Mouse (Mus musculus) neural tube, embryonic 12.5 days (tissue): Measurements from ENCODE around the gene Bcap31. TPM values are rescaled to one million over a fixed set of nuclear protein-coding genes. Genes with fewer than 3 reads are reported as not detected.

ENCODE experiments used
- ATAC-seq: fragments of 200-750 bp; cut with Nextera tagmentation; 2 replicates; pipeline ENCODE4 v1.8.0; 2017; ENCODE audit warnings: low read depth, mild to moderate bottlenecking, moderate TSS enrichment, moderate library complexity; ENCODE audit not compliant: low FRiP score
- H3K27ac ChIP-seq: fragments of 300-500 bp; sonication (generic); 2 replicates; pipeline ENCODE4 v1.5.1; 2016
- H3K27me3 ChIP-seq: fragments of 300-500 bp; sonication (generic); replicated peaks from 2 replicates; pipeline ENCODE4 v1.6.1; 2016; ENCODE audit warnings: mild to moderate bottlenecking
- H3K36me3 ChIP-seq: fragments of 300-500 bp; sonication (generic); 2 replicates; pipeline ENCODE4 v1.6.1; 2016; ENCODE audit warnings: mild to moderate bottlenecking
- H3K4me1 ChIP-seq: fragments of 300-500 bp; sonication (generic); 2 replicates; pipeline ENCODE4 v1.6.1; 2016
- H3K4me2 ChIP-seq: fragments of 300-500 bp; sonication (generic); replicated peaks from 2 replicates; pipeline ENCODE4 v1.6.1; 2016; ENCODE audit warnings: mild to moderate bottlenecking
- H3K4me3 ChIP-seq: fragments of 300-500 bp; sonication (generic); 2 replicates; pipeline ENCODE4 v1.5.1; 2016
- H3K9ac ChIP-seq: fragments of 300-500 bp; sonication (generic); 2 replicates; pipeline ENCODE4 v1.6.1; 2016; ENCODE audit warnings: mild to moderate bottlenecking
- H3K9me3 ChIP-seq: fragments of 300-500 bp; sonication (generic); 2 replicates; pipeline ENCODE4 v1.6.1; 2016; ENCODE audit warnings: mild to moderate bottlenecking
- WGBS: fragments of 180-500 bp; shearing (Covaris S2); methylation state at CpG from one replicate; pipeline ENCODE4 v1.1.7; 2016; 5-methylcytosine and 5-hydroxymethylcytosine counted together
- polyA plus RNA-seq: library from polyadenylated mRNA; unstranded; fragments of >200 nt; fragmentation: Nextera tagmentation; extraction: Ambion mirVana; gene quantifications from 2 replicates; pipeline ENCODE4 v1.2.1, GENCODE M21; 2016

Bcap31 gene
- polyA plus RNA-seq, 1 experiment from 2014 or later: 129 TPM

- Histone ChIP-seq H3K4me1 (peaks cover 20% of the 10 kb centered on the region), H3K4me3 (peak overlapping the region; percentile 57), H3K9me3 (no peaks in the 10 kb centered on the region), H3K36me3 (no peaks in the 10 kb centered on the region; the same call in none of the 2 replicates), H3K27ac (no peak overlapping the region), H3K9ac (peak overlapping the region; percentile 80), H3K4me2 (peak overlapping the region; percentile 67), H3K27me3 (no peaks in the 10 kb centered on the region)
- WGBS: 29% methylated on average over 20 of the region's 20 CpGs
- ATAC-seq: peak; percentile 39
Observed at GRCm38 (mm10) chrX:73673968-73674661, 41.9 kb downstream of the Bcap31 start.

- 15% methylated on average over 41 of the region's 42 CpGs for WGBS
- peak; percentile 13; the same call in 1 of the 2 replicates for ATAC-seq
Observed at GRCm38 (mm10) chrX:73673619-73673967, 42.4 kb downstream of the Bcap31 start.

DNA sequence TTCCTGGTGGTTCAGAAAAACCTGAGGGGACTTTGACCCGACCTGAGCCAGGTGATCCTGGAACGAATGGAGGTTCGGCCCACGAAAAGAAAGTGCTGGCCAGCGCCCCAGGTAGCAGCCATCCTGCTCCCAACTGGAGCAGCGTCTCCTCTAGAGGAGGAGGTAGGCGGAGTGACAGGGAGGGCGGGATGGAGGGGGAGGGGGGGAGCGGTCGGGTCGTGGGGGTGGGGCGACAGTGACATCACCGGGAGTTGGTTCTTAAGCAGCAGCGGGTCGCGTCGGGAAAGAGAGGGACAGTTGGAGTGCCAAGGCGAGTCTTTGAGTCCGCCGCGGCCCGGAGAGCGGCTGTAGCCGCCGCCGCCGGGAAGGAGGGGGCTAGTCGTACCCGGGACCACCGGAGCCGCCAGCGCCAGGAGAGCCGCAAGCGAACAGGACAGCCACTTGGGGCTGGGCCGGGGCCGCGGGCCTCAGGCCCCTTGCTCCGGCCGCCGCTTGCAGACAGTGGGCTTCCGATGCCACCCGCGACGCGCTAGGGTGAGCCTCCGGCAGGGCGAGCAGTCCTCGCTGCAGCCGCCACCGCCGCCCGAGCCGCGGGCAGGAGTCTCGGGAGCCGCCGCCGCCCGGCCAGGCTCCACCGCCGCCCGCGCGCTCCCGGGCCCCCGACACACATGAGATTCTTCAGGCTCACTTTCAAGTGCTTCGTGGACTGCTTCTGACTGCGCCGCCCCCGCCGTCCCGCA lies 42.9 kb downstream of the Bcap31 start, which contains the start of gene Slc6a8:
Gene Slc6a8 (plus strand): TSS at position 272 of the 740 bp plus-strand sequence.
- Histone ChIP-seq H3K4me1 (peaks cover 20% of the 10 kb centered on the region), H3K9me3 (no peaks in the 10 kb centered on the region), H3K27ac (no peak within 1 kb of the TSS), H3K4me3 (peak within 1 kb of the TSS; percentile 57), H3K4me2 (peak within 1 kb of the TSS; percentile 67), H3K36me3 (no peaks in the 10 kb centered on the region; the same call in 1 of the 2 replicates), H3K9ac (peak within 1 kb of the TSS; percentile 80), H3K27me3 (no peaks in the 10 kb centered on the region)
- peak; percentile 61 for ATAC-seq
- WGBS: 17% methylated on average over 53 of the region's 72 CpGs

More at GRCm38 (mm10) chrX:73673619-73673967, 42.4 kb downstream of the Bcap31 start:
- Histone ChIP-seq H3K4me2 (peak overlapping the region; percentile 67), H3K27me3 (no peaks in the 10 kb centered on the region), H3K27ac (no peak overlapping the region), H3K36me3 (no peaks in the 10 kb centered on the region; the same call in none of the 2 replicates), H3K9me3 (no peaks in the 10 kb centered on the region), H3K4me1 (peaks cover 20% of the 10 kb centered on the region), H3K9ac (peak overlapping the region; percentile 80), H3K4me3 (peak overlapping the region; percentile 57)

GRCm38 (mm10) chrX:73672031-73672431 lies 43.9 kb downstream of the Bcap31 start:
- 55% methylated on average over 4 of the region's 4 CpGs for WGBS
- peak; percentile 54 for ATAC-seq
- Histone ChIP-seq H3K27ac (no peak overlapping the region), H3K9ac (no peak overlapping the region), H3K36me3 (no peaks in the 10 kb centered on the region; the same call in 1 of the 2 replicates), H3K27me3 (no peaks in the 10 kb centered on the region), H3K4me3 (no peak overlapping the region), H3K4me2 (peak overlapping the region; percentile 67; the same call in 1 of the 2 replicates), H3K4me1 (peaks cover 20% of the 10 kb centered on the region), H3K9me3 (no peaks in the 10 kb centered on the region)

DNA sequence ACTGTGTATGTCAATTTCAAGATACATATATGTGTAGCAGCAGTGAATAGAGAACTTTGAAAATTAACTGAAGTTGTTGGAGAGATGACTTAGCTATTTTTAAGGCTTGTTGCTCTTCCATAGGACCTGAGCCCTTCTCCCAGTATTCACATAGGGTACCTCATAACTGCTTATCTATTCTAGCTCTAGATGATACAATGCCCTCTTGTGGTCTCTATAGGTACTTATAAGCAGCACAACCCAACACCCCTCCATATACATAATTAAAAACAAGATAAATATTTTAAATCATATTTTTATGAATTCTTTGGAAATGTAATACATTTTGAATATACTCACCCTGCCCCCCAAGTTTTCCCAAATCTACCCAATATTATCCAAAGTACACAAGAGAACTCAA lies 52.8 kb downstream of the Bcap31 start:
- H3K4me3 ChIP-seq: no peak overlapping the region
- no peaks in the 10 kb centered on the region for H3K36me3 ChIP-seq
- H3K27ac ChIP-seq: no peak overlapping the region
- no peak overlapping the region for H3K9ac ChIP-seq
- 0 out of 2 replicates have a peak, but pooled peaks cover 4% of the 10 kb centered on the region for H3K4me1 ChIP-seq
- H3K4me2 ChIP-seq: no peak overlapping the region
- H3K9me3 ChIP-seq: no peaks in the 10 kb centered on the region
- ATAC-seq: no peak
- H3K27me3 ChIP-seq: no peaks in the 10 kb centered on the region

GRCm38 (mm10) chrX:73660284-73660665 lies 55.7 kb downstream of the Bcap31 start:
- ATAC-seq: peak; percentile 3; the same call in 1 of the 2 replicates
- Histone ChIP-seq H3K27me3 (no peaks in the 10 kb centered on the region), H3K9ac (peak overlapping the region; percentile 61; the same call in 1 of the 2 replicates), H3K36me3 (no peaks in the 10 kb centered on the region), H3K4me3 (peak overlapping the region; percentile 46), H3K27ac (no peak overlapping the region), H3K4me2 (peak overlapping the region; percentile 73), H3K9me3 (no peaks in the 10 kb centered on the region), H3K4me1 (0 out of 2 replicates have a peak, but pooled peaks cover 4% of the 10 kb centered on the region)
- WGBS: 53% methylated on average over 3 of the region's 3 CpGs

DNA sequence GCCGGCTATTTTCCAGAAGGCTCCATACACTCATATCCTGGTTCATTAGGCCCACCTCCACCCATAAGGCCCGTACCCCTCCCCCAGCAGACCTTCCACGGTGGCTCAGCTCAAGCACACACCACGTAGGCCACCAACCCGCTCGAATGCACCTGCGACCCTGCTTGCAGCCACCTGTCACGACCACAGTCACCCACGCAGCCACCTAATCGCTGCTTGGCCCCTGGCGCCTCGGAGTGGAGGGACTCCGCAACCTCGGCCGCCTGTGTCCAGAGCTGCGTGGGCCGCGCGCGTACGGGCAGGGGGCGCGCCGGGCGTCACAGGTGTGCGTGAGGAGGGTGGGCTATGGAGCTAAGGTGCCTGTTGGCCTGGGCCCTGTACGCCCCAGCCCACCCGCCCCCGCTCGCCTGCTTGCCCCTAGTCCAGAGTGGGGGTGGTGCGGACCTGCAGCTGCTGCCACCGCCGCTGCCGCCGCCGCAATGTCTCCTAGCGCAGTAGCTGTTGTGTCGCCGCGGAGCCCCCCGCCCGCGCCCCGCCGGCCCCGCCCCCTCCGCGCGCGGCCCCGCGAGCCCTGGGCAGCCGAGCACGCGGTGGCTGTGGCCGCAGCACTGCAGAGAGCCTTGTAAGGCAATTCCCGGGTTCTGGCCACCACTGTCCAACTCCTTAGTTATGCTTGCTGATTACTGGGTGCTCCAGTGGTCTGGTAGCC lies 56.2 kb downstream of the Bcap31 start, which contains the start of gene Pnck:
Gene Pnck (minus strand): TSS at position 543 of the 709 bp plus-strand sequence.
- H3K27me3 ChIP-seq: no peaks in the 10 kb centered on the region
- peak within 1 kb of the TSS; percentile 73 for H3K4me2 ChIP-seq
- H3K4me1 ChIP-seq: 0 out of 2 replicates have a peak, but pooled peaks cover 4% of the 10 kb centered on the region
- H3K27ac ChIP-seq: no peak within 1 kb of the TSS
- peak within 1 kb of the TSS; percentile 46 for H3K4me3 ChIP-seq
- H3K36me3 ChIP-seq: no peaks in the 10 kb centered on the region
- WGBS: 16% methylated on average over 41 of the region's 57 CpGs
- no peaks in the 10 kb centered on the region for H3K9me3 ChIP-seq
- peak within 1 kb of the TSS; percentile 61 for H3K9ac ChIP-seq
- ATAC-seq: peak; percentile 73

GRCm38 (mm10) chrX:73658936-73659574 lies 56.9 kb downstream of the Bcap31 start:
- H3K4me1 ChIP-seq: 0 out of 2 replicates have a peak, but pooled peaks cover 4% of the 10 kb centered on the region
- H3K4me3 ChIP-seq: peak overlapping the region; percentile 46
- no peaks in the 10 kb centered on the region for H3K27me3 ChIP-seq
- no peaks in the 10 kb centered on the region for H3K36me3 ChIP-seq
- peak overlapping the region; percentile 61 for H3K9ac ChIP-seq
- peak overlapping the region; percentile 73 for H3K4me2 ChIP-seq
- H3K27ac ChIP-seq: no peak overlapping the region
- 62% methylated on average over 13 of the region's 13 CpGs for whole genome bisulfite sequencing
- H3K9me3 ChIP-seq: no peaks in the 10 kb centered on the region
- ATAC-seq: peak; percentile 60

- Histone ChIP-seq H3K27ac (no peak overlapping the region), H3K4me1 (0 out of 2 replicates have a peak, but pooled peaks cover 4% of the 10 kb centered on the region), H3K9me3 (no peaks in the 10 kb centered on the region), H3K4me2 (peak overlapping the region; percentile 73), H3K36me3 (no peaks in the 10 kb centered on the region), H3K9ac (no peak overlapping the region), H3K4me3 (no peak overlapping the region), H3K27me3 (no peaks in the 10 kb centered on the region)
- WGBS: 38% methylated on average over 7 of the region's 7 CpGs
- no peak for ATAC-seq
Observed at GRCm38 (mm10) chrX:73658391-73658790, 57.6 kb downstream of the Bcap31 start.

- no peaks in the 10 kb centered on the region for H3K27me3 ChIP-seq
- H3K9me3 ChIP-seq: no peaks in the 10 kb centered on the region
- no peaks in the 10 kb centered on the region for H3K36me3 ChIP-seq
- 89% methylated on average over 3 of the region's 3 CpGs for WGBS
- 0 out of 2 replicates have a peak, but pooled peaks cover 4% of the 10 kb centered on the region for H3K4me1 ChIP-seq
- H3K27ac ChIP-seq: no peak overlapping the region
- H3K4me3 ChIP-seq: no peak overlapping the region
- no peak for ATAC-seq
- no peak overlapping the region for H3K4me2 ChIP-seq
- no peak overlapping the region for H3K9ac ChIP-seq
Observed at GRCm38 (mm10) chrX:73655529-73655928, 60.4 kb downstream of the Bcap31 start.

DNA sequence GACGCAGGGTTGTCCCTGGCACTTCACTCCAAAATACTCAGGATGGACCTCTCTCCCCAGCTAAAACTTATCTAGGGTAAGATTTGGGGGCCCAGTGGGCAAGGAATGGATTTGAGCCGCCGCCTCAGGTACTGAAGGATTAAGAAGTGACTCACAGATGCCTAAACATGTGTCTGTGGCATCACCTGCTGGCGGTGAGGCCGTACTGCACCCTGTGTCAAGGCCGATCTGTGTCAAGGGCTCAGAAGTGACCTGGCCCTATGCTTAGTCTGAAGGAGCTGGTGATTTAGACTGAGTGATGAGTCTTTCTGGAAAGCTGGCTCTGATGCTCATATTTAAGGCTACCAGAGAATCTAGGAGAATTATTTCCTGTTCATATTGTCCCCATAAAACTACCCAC lies 61.8 kb downstream of the Bcap31 start:
- no peak overlapping the region for H3K27ac ChIP-seq
- no peak overlapping the region for H3K4me2 ChIP-seq
- no peak overlapping the region for H3K4me3 ChIP-seq
- no peak; the same call in 1 of the 2 replicates for ATAC-seq
- H3K4me1 ChIP-seq: no peaks in the 10 kb centered on the region
- no peaks in the 10 kb centered on the region for H3K27me3 ChIP-seq
- WGBS: 22% methylated on average over 6 of the region's 6 CpGs
- no peaks in the 10 kb centered on the region for H3K9me3 ChIP-seq
- no peaks in the 10 kb centered on the region for H3K36me3 ChIP-seq
- H3K9ac ChIP-seq: no peak overlapping the region
